ENCODE assay signal across 8 mouse cellular contexts in the genomic region with DNA sequence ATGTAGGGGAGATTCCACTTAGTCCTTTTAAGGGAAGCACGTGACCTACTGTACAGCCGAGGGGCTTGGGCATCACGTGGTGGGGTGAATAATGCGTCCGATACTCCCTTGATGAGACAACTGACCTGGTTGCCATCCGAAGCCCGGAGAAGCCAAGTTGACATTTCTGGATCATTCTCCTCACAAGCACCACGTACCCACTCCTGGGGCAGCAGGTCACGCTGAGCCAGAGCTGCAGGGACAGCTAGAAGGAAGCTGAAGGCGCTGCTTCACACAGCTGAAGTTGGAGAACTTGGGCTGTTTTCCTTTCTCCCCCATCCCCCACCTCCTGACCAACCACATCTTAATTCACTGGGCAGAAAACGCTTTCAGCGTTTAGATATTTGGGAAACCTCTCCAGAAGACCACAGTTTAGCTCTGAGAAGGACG.
A peak's percentile ranks its signal among the peaks of the same experiment; 100 is the strongest.
DNase-seq lines count a peak whose midpoint lies in the region; ATAC-seq and TF ChIP-seq lines count a peak whose summit lies in the region.

No protein-coding gene starts in this region.

- peak overlapping the region; percentile 85 for H3K27ac ChIP-seq in intestine, embryonic 16.5 days (ENCODE audit: low read length)
- H3K27ac ChIP-seq in midbrain, embryonic 10.5 days (replicated peaks), result peak overlapping the region; percentile 50
- no peak overlapping the region for H3K27ac ChIP-seq in layer of hippocampus, adult 2 months

- DNase-seq in ovary, postnatal 36 days (ENCODE audit: low spot score), result peak; percentile 18
- DNase-seq in ovary, postnatal 14 days (ENCODE audit: low spot score), result no peak
- DNase-seq in midbrain, embryonic 10.5 days (ENCODE audit: low spot score), result peak; percentile 41
- no peak for DNase-seq in layer of hippocampus, adult 2 months (ENCODE audit: low spot score in 2 of 2)
- no peak for DNase-seq in left cerebral cortex, postnatal 36 days (ENCODE audit: low spot score in 2 of 2)

- H3K4me1 ChIP-seq in intestine, embryonic 16.5 days (ENCODE audit: control insufficient read depth, insufficient read depth, low read length), result peaks cover 23% of the 10 kb centered on the region
- H3K4me1 ChIP-seq in midbrain, embryonic 10.5 days, result peaks cover 48% of the 10 kb centered on the region

- H3K9me3 ChIP-seq in intestine, embryonic 16.5 days (ENCODE audit: control insufficient read depth, low read length), result no peaks in the 10 kb centered on the region
- H3K9me3 ChIP-seq in midbrain, embryonic 10.5 days (replicated peaks), result no peaks in the 10 kb centered on the region

- H3K9ac ChIP-seq in intestine, embryonic 16.5 days (ENCODE audit: low read depth, low read length), result peak overlapping the region; percentile 57

- ATAC-seq in granulocyte monocyte progenitor cell, adult 5-6 weeks (replicated peaks; ENCODE audit: poor library complexity, severe bottlenecking), result peak; percentile 24; the same call in 1 of the 2 replicates
- ATAC-seq in intestine, embryonic 16.5 days, result peak; percentile 54
- ATAC-seq in inflammation-experienced regulatory T-cells, adult 6 months, result no peak

- TF ChIP-seq CTCF in layer of hippocampus, adult 2 months (conservative IDR thresholded peaks at IDR 0.05), result no peak

- H3K4me2 ChIP-seq in intestine, embryonic 16.5 days (ENCODE audit: low read depth, low read length), result peak overlapping the region; percentile 57

- peak overlapping the region; percentile 45 for H3K4me3 ChIP-seq in intestine, embryonic 16.5 days (ENCODE audit: low read length)
- peak overlapping the region; percentile 35 for H3K4me3 ChIP-seq in midbrain, embryonic 10.5 days
- H3K4me3 ChIP-seq in layer of hippocampus, adult 2 months, result no peak overlapping the region

- intact Hi-C loops in left cerebral cortex, postnatal 36 days (cut with DNase I), result loop anchor here (10.0 kb wide), 1 partner anchor 104 kb away; no protein-coding TSS in a partner anchor

- WGBS in intestine, embryonic 16.5 days, result 25% methylated on average over 13 of the region's 13 CpGs
- 62% methylated on average over 13 of the region's 13 CpGs for WGBS in midbrain, embryonic 10.5 days

- H3K27me3 ChIP-seq in intestine, embryonic 16.5 days (replicated peaks; ENCODE audit: control insufficient read depth, insufficient read depth, low read length), result no peaks in the 10 kb centered on the region
- no peaks in the 10 kb centered on the region; the same call in 1 of the 2 replicates for H3K27me3 ChIP-seq in midbrain, embryonic 10.5 days (ENCODE audit: low read depth, poor library complexity, severe bottlenecking)

- no peaks in the 10 kb centered on the region for H3K36me3 ChIP-seq in intestine, embryonic 16.5 days (ENCODE audit: control insufficient read depth, insufficient read depth, low read length)
- H3K36me3 ChIP-seq in midbrain, embryonic 10.5 days, result no peaks in the 10 kb centered on the region

Comparison
In these comparisons a context has a peak if more than half of its experiments do, and no peak if none do; other contexts are left out.
1. DNase-seq: peak in ovary, postnatal 36 days (single experiment) and midbrain, embryonic 10.5 days (single experiment); none in ovary, postnatal 14 days (single experiment), layer of hippocampus, adult 2 months (0 of 2) and left cerebral cortex, postnatal 36 days (0 of 2).